Mouse (Mus musculus): Measurements from ENCODE around the gene Pnmal1. TPM values are rescaled to one million over a fixed set of nuclear protein-coding genes. Genes with fewer than 3 reads are reported as not detected.
A peak's percentile ranks its signal among the peaks of the same experiment; 100 is the strongest.

The Pnmal1 gene
- polyA plus RNA-seq (2014; fragmentation: Nextera tagmentation; extraction: Ambion mirVana): 52.1 and 63.2 TPM in 2 replicates

DNA sequence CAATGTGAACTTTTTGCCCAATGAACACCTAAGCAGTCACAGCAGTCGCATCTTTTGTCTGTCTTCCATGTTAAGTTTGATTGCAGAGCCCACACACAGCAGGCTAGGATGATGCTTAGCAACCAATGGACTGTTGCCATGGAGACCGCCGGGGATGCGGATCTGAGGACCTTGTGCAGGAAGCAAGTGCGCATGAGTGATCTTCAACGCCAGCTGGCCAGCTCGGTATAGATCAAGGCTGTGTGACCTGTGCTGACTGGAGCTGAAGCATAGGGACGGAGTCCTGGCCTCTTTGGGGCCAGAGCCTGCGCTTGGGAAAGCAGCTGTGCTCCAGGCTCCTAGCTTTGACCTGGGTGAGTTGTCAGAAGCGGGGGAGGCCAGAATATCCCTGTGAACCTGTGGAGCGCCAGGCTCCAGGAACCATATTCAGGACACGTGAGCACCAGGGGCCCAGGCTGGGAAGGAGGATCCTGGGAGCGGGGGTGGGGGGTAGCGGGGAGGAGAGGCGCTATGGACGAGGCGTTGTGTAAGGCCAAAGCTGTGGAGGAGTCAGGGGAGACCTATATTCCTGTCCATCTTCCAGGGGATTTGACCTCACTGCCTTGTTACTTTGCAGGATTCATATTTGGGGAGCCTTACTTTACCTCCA is at the start of gene Pnmal1:
Gene Pnmal1 (plus strand): TSS at position 141 of the 649 bp plus-strand sequence.
- peak within 1 kb of the TSS; percentile 36 for H3K4me3 ChIP-seq (replicated peaks; ENCODE audit: low read length)
- WGBS: 4% methylated on average over 17 of the region's 17 CpGs
- H3K27ac ChIP-seq: peak within 1 kb of the TSS; percentile 93
- peak within 1 kb of the TSS; percentile 59 for H3K9ac ChIP-seq
- no peaks in the 10 kb centered on the region for H3K27me3 ChIP-seq (ENCODE audit: control insufficient read depth, insufficient read depth, low read length)
- peak within 1 kb of the TSS; percentile 67 for H3K4me2 ChIP-seq (replicated peaks)
- ATAC-seq (ENCODE audit: low FRiP score) (peak; percentile 95), DNase-seq (ENCODE audit: low spot score) (peak; percentile 95)
- H3K4me1 ChIP-seq (replicated peaks; ENCODE audit: control insufficient read depth, insufficient read depth, low read length): peaks cover 51% of the 10 kb centered on the region
- H3K9me3 ChIP-seq (ENCODE audit: control insufficient read depth, low read length): no peaks in the 10 kb centered on the region
- 0 out of 2 replicates have a peak, but pooled peaks cover 5% of the 10 kb centered on the region for H3K36me3 ChIP-seq (replicated peaks; ENCODE audit: control insufficient read depth, insufficient read depth)

DNA sequence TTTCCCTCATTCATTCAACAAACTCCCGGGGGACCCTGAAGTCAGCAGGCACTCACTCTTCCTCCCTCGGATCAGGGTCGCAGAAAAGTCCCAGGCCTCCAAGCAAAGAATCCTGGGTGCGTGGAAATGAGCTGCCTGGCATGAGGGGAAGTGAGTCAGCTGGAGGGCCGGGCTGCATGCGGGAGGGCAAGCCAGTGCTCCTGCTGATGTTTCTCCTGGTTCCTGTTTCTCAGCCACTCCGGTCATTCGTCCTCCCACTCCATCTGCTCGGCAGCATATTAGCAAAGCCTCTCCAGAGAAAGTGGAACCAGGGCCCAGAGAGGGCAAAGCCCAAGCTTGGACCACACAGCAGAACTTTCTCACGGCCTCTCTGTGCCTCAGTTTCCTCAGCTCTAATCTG is 49.6 kb upstream of the Pnmal1 start:
- H3K27ac ChIP-seq: no peak overlapping the region

DNA sequence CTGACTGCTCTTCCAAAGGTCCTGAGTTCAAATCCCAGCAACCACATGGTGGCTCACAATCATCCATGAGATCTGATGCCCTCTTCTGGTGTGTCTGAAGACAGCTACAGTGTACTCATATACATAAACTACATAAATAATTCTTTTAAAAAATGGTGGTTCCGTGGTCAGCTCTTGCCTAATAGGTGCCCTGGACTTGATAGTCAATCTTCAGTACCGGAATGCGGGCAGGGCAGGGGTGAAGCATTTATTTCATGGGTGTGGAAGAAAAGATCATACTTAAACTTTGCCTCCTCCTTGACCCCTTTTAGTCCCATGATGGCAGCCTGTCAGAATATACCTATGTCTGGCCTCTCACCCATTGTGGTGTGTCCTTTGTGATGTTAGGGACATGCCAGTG is 47.6 kb upstream of the Pnmal1 start:
- Histone ChIP-seq H3K9ac (no peak overlapping the region), H3K36me3 (replicated peaks; ENCODE audit: control insufficient read depth, insufficient read depth) (peaks cover 37% of the 10 kb centered on the region), H3K4me3 (replicated peaks; ENCODE audit: low read length) (no peak overlapping the region), H3K4me2 (replicated peaks) (no peak overlapping the region), H3K9me3 (ENCODE audit: control insufficient read depth, low read length) (no peaks in the 10 kb centered on the region), H3K27me3 (ENCODE audit: control insufficient read depth, insufficient read depth, low read length) (no peaks in the 10 kb centered on the region), H3K4me1 (replicated peaks; ENCODE audit: control insufficient read depth, insufficient read depth, low read length) (no peaks in the 10 kb centered on the region; the same call in 1 of the 2 replicates), H3K27ac (no peak overlapping the region)
- ATAC-seq (ENCODE audit: low FRiP score) (no peak), DNase-seq (ENCODE audit: low spot score) (no peak)
- 89% methylated on average over 3 of the region's 3 CpGs for WGBS

More for the DNA sequence above, 49.6 kb upstream of the Pnmal1 start:
- Histone ChIP-seq H3K27me3 (ENCODE audit: control insufficient read depth, insufficient read depth, low read length) (no peaks in the 10 kb centered on the region), H3K4me1 (replicated peaks; ENCODE audit: control insufficient read depth, insufficient read depth, low read length) (peaks cover 3% of the 10 kb centered on the region; the same call in 1 of the 2 replicates), H3K4me2 (replicated peaks) (no peak overlapping the region), H3K9me3 (ENCODE audit: control insufficient read depth, low read length) (no peaks in the 10 kb centered on the region), H3K36me3 (replicated peaks; ENCODE audit: control insufficient read depth, insufficient read depth) (peaks cover 17% of the 10 kb centered on the region), H3K4me3 (replicated peaks; ENCODE audit: low read length) (no peak overlapping the region), H3K9ac (no peak overlapping the region)
- ATAC-seq (ENCODE audit: low FRiP score) (no peak), DNase-seq (ENCODE audit: low spot score) (no peak)
- 48% methylated on average over 10 of the region's 10 CpGs for WGBS

DNA sequence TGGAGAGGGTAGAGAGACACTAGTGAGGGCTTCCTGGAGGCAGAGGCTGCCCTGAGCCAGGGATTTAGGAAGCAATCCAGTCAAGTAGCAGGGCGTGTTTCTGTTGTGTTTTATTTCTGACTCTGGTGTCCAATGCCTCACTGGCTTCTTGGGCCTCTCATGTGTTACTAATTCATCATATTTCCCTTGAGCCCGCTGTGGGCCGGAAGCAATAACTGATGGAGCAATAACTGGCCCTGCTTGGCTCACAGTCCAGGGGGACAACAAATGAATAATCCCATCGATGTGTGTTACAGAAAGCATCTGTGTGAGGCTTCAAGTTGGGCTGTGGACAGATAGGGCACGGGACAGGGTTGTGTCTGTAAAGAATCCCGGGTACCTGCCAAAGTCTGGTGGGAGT is 47.1 kb upstream of the Pnmal1 start:
- WGBS: 50% methylated on average over 6 of the region's 6 CpGs
- Histone ChIP-seq H3K9me3 (ENCODE audit: control insufficient read depth, low read length) (no peaks in the 10 kb centered on the region), H3K4me1 (replicated peaks; ENCODE audit: control insufficient read depth, insufficient read depth, low read length) (no peaks in the 10 kb centered on the region; the same call in 1 of the 2 replicates), H3K27ac (no peak overlapping the region), H3K36me3 (replicated peaks; ENCODE audit: control insufficient read depth, insufficient read depth) (peaks cover 42% of the 10 kb centered on the region), H3K9ac (no peak overlapping the region), H3K4me2 (replicated peaks) (no peak overlapping the region), H3K27me3 (ENCODE audit: control insufficient read depth, insufficient read depth, low read length) (no peaks in the 10 kb centered on the region), H3K4me3 (replicated peaks; ENCODE audit: low read length) (no peak overlapping the region)
- ATAC-seq (ENCODE audit: low FRiP score) (no peak), DNase-seq (ENCODE audit: low spot score) (no peak)

DNA sequence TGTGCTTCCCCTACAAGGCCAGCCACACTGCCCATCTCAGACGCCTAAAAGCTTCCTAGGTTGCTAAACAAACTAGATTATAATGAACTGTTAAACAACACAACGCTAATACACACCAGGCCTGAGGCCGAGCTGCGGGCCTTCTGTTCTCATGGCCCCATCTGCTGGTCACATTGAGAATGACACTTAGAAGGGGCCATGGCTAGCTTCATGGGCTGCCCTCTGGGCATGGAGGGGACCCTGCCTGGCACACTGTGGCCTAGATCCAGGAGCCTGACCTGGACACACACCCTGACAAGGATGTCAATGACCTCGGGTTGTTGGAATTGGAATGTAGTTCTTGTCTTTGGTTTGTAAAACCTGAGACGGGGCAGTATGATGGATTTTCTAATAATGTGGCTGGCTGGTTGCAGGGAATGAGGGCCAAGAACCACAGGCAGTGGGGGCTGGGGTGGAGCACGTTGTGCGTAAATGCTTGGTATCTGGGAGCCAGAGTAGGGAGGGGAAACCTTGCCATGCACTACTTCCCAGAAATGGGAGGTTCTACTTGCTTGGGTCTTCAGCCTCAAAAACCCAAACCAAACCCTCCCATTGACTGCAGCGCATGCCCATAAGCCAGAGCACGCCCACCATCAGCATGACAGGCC is 45.5 kb upstream of the Pnmal1 start:
- Histone ChIP-seq H3K4me1 (replicated peaks; ENCODE audit: control insufficient read depth, insufficient read depth, low read length) (peaks cover 5% of the 10 kb centered on the region; the same call in 1 of the 2 replicates), H3K4me2 (replicated peaks) (no peak overlapping the region), H3K9me3 (ENCODE audit: control insufficient read depth, low read length) (no peaks in the 10 kb centered on the region), H3K36me3 (replicated peaks; ENCODE audit: control insufficient read depth, insufficient read depth) (peaks cover 57% of the 10 kb centered on the region), H3K9ac (no peak overlapping the region), H3K4me3 (replicated peaks; ENCODE audit: low read length) (no peak overlapping the region), H3K27ac (0 out of 2 replicates have a peak overlapping the region, but pooled peaks have one; percentile 26), H3K27me3 (ENCODE audit: control insufficient read depth, insufficient read depth, low read length) (no peaks in the 10 kb centered on the region)
- DNase-seq (ENCODE audit: low spot score) (peak; percentile 84), ATAC-seq (ENCODE audit: low FRiP score) (peak; percentile 60)
- whole genome bisulfite sequencing: 37% methylated on average over 10 of the region's 10 CpGs

DNA sequence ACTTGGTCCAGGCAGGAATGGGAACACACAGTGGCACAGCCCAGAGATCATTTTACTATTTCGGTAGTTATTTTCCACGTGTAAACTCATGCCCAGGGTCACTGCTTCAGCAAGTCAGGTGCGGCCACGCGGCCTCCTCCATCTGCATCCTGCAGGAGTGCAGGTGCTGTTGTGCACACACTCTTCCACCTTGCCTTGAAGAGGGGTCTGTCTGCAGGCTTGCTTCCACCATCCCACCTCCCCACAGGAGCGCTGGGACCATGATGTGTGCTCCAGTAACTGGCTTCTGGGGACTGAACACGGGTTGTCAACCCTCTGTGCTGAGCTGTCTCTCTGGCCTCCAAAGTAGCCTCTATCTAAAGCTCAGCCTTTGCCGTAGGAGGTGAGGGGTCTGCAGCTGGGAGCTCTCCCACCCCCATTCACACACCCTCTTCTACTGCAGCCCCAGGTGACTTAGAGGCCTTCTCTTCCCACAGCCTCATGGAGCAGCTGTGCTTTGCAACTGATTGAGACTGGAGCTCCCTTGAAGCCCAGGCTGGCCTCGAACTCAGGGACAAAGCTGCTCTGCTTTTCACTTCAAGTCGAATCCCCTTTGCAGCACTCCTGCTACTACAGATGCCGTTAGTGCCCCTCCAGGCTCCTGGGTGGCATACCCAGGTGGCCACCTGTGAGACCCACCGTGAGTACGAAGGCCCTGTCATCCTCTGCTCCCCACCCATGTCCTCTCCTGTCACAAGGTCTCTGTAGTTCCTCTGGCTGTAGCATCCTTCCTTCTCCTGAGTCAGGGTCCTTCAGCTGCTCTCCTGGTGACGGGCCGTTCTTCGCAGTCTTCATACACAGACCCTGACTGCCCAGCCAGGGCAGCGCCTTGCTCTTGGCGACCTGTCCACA is 44.8 kb upstream of the Pnmal1 start:
- Histone ChIP-seq H3K27me3 (ENCODE audit: control insufficient read depth, insufficient read depth, low read length) (no peaks in the 10 kb centered on the region), H3K4me2 (replicated peaks) (no peak overlapping the region), H3K9ac (no peak overlapping the region), H3K4me1 (replicated peaks; ENCODE audit: control insufficient read depth, insufficient read depth, low read length) (peaks cover 13% of the 10 kb centered on the region), H3K27ac (0 out of 2 replicates have a peak overlapping the region, but pooled peaks have one; percentile 26), H3K4me3 (replicated peaks; ENCODE audit: low read length) (no peak overlapping the region), H3K9me3 (ENCODE audit: control insufficient read depth, low read length) (no peaks in the 10 kb centered on the region), H3K36me3 (replicated peaks; ENCODE audit: control insufficient read depth, insufficient read depth) (peaks cover 65% of the 10 kb centered on the region)
- DNase-seq (ENCODE audit: low spot score) (no peak), ATAC-seq (ENCODE audit: low FRiP score) (no peak)
- 84% methylated on average over 18 of the region's 18 CpGs for WGBS

DNA sequence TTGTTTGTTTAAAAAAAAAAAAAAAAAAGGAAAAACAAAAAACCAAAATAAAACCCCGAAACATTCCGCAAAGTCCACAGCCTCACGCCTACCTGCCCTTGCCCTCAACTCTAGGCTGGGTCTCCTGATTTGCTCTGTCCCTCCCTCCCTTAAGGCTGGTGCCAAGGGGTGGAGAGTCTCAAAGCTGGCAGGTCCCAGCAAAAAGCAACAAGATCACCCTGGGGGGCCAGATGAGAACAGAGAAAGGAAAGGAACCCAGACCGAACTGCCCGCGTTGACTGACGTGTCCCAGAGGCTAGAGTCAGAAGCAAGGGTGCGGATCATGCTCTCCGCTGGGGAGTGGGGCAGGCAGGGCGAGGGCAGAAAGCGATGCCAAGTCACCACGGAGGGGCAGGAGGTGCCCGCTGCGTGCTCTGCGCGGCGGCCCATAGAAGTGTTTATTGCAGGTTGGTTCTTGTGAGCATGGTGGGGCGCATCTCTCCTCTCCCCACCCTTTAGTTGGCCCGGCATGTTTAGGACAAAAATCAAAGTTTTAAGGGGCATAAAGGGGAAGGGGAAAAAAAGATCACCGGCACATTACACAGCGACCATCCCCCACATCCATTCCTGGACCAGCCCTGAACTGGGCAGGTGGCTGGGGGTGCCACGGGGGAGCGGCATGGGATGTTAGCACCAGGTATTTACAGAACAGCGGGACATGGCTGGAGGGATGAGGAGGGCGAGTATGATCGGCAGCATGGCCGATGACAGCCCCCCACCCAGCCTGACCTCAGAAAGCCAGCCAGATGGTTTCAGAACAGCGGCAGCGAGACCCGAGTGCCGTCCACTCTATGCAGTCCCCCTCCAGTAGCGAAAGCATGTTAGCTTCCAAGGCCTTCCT is 43.8 kb upstream of the Pnmal1 start:
- H3K36me3 ChIP-seq (replicated peaks; ENCODE audit: control insufficient read depth, insufficient read depth): peaks cover 65% of the 10 kb centered on the region
- no peak overlapping the region for H3K4me3 ChIP-seq (replicated peaks; ENCODE audit: low read length)
- WGBS: 95% methylated on average over 32 of the region's 32 CpGs
- H3K4me2 ChIP-seq (replicated peaks): no peak overlapping the region
- H3K27me3 ChIP-seq (ENCODE audit: control insufficient read depth, insufficient read depth, low read length): no peaks in the 10 kb centered on the region
- H3K9ac ChIP-seq: no peak overlapping the region
- H3K9me3 ChIP-seq (ENCODE audit: control insufficient read depth, low read length): no peaks in the 10 kb centered on the region
- DNase-seq (ENCODE audit: low spot score): no peak
- ATAC-seq (ENCODE audit: low FRiP score): no peak
- H3K27ac ChIP-seq: no peak overlapping the region
- peaks cover 23% of the 10 kb centered on the region for H3K4me1 ChIP-seq (replicated peaks; ENCODE audit: control insufficient read depth, insufficient read depth, low read length)

DNA sequence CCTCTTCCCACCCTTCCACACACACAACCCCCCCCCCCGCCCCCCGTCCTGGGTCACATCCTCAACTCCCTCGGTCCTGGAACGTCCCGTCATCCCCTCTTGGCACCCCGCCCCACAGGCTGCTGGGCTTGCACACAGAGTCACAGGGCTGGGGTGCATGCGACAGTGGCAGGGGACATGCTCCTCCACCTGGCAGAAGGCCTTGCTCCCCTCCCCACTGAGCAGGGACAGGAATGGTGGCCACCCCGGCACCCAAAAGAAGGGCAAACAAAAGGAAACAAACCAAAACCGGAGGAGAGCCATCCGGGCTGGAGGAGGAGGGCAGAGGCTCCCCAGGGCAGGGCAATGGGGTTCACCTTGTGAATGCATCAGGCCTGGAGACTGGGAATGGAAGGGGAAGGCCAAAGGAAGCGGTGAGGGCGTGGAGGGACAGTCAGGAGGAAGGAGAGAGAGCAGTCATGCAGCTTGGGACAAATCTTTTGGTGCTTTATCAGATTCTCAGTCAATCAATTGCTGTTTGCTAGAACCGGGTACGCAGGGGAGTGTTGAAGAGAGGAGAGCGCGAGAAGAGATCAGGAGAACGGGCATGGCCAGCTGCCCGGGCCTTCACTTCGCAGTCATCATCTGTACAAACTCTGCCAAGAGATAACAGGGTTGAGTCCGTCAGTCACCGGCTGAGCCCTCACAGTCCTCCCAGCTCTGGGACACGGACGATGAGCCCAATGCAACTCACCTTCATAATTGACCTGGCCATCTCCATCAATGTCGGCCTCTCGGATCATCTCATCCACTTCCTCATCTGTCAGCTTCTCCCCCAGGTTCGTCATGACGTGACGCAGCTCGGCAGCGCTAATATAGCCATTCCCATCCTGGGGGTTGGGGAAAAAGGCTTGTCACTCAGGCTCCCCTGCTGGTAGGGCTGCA is 42.9 kb upstream of the Pnmal1 start:
- Histone ChIP-seq H3K9me3 (ENCODE audit: control insufficient read depth, low read length) (no peaks in the 10 kb centered on the region), H3K9ac (no peak overlapping the region), H3K36me3 (replicated peaks; ENCODE audit: control insufficient read depth, insufficient read depth) (peaks cover 65% of the 10 kb centered on the region), H3K4me1 (replicated peaks; ENCODE audit: control insufficient read depth, insufficient read depth, low read length) (peaks cover 32% of the 10 kb centered on the region), H3K27ac (no peak overlapping the region), H3K27me3 (ENCODE audit: control insufficient read depth, insufficient read depth, low read length) (no peaks in the 10 kb centered on the region), H3K4me2 (replicated peaks) (no peak overlapping the region), H3K4me3 (replicated peaks; ENCODE audit: low read length) (no peak overlapping the region)
- ATAC-seq (ENCODE audit: low FRiP score) (no peak), DNase-seq (ENCODE audit: low spot score) (no peak)
- WGBS: 80% methylated on average over 30 of the region's 30 CpGs

Measured in hindbrain, embryonic 14.5 days (tissue).